Mouse (Mus musculus) thymus, postnatal 0 days (tissue): Measurements from ENCODE around the gene Pcbp1. TPM values are rescaled to one million over a fixed set of nuclear protein-coding genes. Genes with fewer than 3 reads are reported as not detected.
A peak's percentile ranks its signal among the peaks of the same experiment; 100 is the strongest.

Experiments
- DNase-seq: peaks from one replicate; pipeline ENCODE4 v3.0.0-alpha.2; 2015; ENCODE audit warnings: low spot score
- polyA plus RNA-seq: library from polyadenylated mRNA; unstranded; fragments of >200 nt; fragmentation: Nextera tagmentation; extraction: Ambion mirVana; gene quantifications from 2 replicates; pipeline ENCODE4 v1.2.1, GENCODE M21; 2015

Pcbp1 gene
- polyA plus RNA-seq, 1 experiment from 2014 or later, result 466 TPM

DNA sequence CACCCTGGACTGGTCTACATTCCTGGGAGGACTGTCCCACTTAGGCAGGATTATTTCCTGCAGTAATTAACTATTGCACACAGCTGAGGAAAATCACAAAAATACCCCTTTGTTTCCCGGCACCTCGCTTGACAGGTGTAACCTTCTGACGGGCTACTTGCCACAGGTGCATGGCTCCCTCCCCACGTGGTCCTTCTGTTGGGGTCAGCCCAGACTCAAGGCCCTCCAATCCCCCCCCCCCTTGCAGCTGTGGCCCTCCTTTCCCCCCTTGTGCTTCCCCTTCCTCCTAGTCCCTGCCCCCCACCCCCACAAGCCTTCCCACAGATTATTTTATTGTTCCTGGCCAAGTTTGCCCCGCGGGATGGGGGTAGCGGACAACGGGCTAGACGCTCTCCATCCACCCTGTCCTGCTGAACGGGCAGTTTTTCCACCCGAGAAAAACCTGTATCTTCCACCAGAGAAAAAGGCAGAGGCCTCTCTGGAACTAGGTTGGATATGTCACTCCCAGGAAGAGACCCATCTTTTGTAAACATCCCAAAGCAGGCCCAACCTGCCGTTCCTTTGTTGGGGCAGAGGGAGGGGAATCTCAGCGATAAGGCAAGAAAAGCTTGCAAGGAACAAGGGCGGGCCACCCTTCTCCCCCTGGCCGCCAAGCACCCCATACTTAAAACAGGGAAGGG, 2.2 kb downstream of the Pcbp1 start:
- peak; percentile 10 for DNase-seq

DNA sequence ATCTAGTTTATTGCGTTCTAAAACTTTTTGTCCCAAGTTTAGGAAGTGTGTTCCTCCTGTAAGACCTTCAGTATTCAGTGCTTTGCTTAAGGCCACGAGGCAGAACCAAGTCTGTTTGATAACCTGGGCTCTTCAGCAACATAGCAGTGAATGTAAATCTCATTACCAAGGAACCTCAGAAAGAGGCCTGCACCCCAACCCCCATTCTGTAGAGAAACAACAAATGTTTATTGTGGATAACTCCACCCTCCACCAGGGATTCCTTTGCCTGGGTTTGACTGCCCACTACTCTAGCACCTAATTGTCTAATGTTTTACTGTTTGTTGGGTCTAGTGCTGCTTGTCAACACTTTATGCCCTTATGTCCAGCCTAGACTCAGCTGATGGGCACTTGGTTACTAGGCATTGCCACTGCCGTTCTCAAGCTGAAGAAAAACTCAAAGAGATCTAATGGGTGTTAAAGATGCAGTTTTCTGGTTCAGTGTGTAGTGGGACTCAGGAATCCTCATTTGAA, 2.8 kb downstream of the Pcbp1 start:
- DNase-seq, result peak; percentile 8

DNA sequence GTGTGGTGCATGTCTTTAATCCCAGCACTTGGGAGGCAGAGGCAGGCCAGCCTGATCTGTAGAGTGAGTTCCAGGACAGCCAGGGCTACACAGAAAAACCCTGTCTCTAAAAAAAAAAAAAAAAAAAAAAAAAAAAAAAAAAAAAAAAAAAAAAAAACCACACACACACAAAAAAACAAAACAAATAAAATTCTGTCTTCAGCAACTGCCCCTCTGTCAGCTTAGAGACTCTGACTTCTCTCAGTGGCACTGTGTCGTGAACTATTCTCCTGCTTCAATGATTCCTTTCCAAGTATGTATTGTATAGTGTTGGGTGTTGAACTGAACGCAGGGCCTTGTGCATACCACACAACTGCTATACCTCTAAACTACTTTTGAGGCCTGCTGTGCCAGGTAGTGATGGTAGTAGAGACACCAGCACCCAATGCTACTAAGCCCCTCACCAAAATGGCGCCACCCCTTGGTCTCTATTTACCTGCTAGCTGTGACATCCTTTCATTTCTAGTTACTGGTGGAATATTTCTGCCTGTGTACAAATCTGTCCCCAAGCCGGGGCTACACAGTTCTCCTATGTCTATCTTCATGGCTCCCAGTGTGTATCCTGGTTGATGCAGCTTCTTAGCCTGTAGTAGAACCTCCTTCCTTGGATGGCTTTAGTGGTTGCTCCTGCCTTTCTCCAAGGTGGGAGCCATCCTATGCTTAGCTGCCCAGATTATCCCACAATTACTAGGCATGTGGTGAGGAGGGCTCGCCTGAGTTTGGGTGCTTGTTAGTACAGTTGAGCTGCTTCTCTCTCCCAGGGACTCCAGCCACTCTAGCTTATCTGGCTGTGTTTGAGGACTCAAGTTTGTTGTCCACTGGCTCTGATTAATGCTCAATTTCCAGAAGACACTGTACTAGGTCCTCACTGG, 3.9 kb downstream of the Pcbp1 start:
- peak; percentile 20 for DNase-seq

DNA sequence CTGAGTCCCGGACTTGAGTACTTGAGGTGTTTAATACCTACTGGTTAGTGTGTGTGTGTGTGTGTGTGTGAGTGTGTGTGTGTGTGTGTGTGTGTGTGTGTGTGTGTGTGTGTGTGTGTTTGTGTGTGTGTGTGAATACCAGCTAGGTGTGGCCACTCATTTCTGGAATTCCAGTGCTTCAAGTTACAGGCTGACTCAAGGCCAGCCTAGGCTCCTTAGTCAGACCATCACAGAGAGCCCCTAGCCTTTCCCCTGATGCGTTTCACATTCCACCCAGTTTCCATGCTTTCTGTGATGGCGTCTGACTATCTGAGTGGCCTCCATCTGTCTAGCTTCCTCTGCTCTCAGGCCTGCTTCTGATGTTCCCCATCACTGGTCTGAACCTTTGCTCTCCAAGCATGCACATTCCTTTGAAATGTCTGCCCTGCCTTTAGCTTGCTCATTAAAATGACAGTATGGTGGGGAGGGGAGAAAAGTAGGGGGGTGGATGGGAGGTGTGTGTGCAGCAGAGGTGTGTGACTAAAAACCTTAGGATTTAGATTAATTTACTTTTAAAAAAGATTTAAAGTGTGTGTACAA, 6.3 kb downstream of the Pcbp1 start:
- no peak for DNase-seq

DNA sequence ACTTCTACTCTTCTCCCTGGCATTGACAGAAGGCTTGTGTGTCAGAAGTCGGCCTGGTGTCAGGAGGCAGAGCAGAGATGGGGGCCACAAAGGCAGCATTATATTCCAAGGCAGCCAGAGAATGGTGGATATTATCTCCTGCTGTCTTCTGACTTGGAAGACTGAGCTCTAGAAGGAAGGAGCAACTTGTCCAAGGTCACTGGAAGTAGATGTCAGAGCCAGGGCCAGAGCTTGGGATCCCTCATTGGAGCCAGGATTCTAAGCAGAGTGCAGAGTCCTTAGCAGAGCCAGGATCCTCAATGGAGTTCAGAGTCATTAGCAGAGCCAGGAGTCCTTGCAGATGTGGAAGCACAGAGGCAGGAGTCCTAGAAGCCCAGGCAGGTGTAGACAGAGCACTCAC, 10.1 kb downstream of the Pcbp1 start:
- DNase-seq, result no peak

DNA sequence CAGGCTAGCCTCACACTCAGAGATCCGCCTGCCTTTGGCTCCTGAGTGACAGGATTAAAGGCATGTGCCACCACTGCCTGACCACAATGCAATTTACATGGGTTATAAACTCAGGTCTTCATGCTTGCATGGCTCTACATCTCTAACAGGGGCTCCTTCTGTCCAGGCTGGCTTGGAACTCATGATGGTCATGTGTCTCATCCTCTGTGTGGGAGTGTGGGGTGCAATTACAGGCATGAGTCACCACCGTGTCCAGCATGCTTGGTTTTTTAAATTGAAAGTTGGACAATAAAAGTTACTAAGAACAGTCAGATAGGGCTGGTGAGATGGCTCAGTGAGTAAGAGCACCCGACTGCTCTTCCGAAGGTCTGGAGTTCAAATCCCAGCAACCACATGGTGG, 12.8 kb downstream of the Pcbp1 start:
- DNase-seq, result no peak

DNA sequence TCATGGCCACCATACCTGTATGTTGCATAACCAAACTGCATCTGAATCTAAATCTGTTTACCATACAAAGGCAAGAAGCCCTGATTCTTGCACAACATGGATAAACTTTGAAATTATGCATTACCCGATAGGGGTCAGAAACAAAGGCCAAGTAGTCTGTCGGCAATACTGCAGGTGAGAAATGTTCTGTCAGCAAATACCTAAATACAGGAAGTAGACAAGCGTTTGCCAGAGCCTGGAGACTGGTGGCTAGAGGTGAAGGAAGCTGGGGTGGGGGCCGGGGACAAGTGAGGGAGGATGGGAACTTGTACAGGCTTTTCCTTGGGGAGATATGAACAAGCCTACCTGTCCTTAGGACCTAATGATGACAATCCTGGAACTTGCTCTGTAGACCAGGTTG, 15.1 kb downstream of the Pcbp1 start:
- no peak for DNase-seq

DNA sequence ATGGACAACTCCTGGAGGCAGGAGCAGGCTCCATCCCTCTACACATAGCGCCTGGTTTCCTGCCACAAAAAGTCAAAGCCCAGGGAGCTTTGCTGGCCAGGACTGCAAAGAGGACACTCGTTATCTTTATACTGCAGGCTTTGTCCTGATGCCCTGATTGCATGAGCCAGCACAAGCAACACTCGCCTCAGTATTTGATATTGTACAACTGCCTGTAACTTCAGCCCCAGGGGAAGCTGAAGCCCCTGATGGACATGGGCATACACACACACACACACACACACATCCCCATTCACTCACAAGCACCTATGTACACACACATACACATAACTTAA, 16.3 kb downstream of the Pcbp1 start:
- DNase-seq, result no peak

DNA sequence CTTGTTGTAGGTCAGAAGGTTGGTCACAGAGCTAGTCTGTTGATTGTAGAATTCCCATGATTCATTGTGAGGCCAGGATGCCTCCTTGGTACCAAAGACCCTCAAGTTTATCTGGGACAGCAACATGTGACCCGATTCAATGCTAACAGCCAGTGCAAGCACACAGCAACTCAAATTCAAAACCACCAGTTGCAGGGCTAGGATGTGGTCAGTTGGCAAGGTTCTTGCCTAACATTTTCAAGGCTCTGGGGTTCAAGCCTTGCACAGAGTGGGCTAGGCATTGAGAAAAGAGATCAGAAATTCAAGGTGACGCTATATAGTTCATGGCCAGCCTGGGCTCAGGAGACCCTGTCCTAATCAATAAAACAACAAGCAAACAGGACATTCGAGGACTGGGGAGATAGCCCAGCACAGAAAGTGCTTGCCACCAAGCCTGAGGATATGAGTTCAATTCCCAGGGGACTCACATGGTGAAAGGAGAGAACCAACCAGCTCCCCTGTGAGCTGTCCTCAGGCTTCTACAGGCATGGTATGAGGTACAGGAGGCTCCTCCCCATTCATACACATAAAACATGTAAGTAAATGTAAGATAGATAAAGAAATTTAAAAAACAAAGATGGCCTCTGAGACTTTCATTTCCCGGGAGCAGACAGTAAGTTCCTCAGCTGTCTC, 16.8 kb downstream of the Pcbp1 start:
- DNase-seq, result no peak

DNA sequence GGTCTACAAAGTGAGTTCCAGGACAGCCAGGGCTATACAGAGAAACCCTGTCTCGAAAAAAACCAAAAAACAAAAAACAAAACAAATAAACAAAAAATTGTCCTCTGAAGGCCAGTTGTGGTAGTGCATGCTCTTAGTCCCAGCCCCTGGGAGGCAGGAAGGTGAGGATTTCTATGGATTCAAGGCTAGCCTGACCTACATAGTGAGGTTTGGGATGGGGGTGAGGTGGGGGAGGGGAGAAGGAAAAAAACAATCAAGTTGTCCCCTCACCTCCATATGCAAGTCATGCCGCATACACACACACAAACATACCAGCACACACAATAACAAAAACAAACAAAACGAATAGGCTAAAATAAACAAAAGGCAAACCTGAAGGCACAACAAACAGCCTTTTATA, 17.4 kb downstream of the Pcbp1 start:
- DNase-seq, result no peak

DNA sequence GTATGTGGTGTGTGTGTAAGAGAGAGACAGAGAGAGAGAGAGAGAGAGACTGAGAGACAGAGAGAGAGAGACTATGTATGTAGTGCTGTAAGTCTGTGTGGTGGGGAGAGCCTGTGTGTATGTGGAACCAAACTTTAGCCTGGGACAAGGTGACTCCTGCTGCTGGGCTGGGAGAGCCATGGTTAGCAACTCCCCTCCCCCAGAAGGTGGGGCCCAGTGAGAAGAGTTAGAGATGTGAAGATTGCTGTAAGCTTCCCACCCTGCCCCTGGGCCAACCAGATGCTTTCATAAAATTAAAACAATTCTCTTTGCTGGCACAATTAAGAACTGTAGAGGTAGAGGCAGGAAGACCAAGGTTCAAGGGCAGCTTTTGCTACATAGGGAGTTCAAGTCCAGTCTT, 19.0 kb downstream of the Pcbp1 start:
- no peak for DNase-seq

DNA sequence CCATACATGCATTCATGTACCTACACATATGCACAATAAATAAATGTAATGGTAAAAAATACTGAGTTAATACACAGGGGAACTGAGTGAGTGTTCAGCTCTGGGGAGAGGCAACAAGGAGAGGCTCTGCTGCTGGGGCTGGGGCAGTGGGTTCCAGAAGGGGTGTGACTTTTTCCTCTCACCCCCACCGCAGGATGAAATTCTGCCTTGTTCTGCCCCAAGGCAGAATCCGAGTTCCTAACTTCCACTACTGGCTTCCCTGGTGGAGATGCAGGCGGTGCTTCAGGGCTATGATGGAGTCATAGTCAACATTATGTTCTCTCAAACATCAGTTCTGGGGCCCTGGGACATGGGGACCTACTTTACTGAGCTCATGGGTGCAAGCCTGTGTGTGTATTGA, 19.8 kb downstream of the Pcbp1 start:
- no peak for DNase-seq

DNA sequence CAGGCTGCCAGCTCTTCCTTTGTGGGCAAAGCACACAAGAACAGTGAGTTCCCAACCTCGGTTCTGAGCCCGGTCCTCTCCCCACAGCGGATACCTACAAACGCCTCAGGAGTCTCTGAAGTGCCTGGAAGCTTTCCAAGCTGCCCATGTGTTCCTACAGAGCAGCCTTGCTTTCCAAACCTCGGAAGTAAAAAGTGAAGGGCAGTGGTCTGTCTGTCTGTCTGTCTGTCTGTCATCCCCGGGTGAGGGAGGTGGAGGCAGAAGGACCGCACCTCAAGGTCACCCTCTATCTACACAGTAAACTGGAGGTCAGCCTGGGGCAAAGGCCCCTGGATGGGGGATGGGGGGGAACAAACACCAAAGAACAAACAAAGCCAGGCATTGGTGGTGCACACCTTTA, 20.4 kb downstream of the Pcbp1 start:
- DNase-seq, result no peak

DNA sequence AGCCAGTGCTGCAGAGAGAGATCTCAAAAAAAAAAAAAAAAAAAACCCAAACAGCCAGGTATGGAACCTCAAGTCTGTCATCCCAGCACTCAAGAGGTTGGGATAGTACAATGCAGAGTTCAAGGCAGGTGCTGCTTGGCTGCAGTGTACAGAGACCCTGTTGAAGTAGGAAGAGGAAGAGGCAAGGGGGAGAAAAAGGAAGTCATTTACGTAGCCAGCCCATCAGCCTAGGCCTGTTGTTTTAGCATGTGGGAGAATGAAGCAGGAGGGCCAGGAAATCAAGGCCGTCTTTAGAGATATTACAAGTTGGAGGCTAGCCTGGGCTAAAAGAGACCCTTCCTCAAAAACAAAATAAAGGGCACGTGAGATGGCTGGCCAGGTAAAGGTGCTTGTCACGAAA, 22.6 kb downstream of the Pcbp1 start:
- no peak for DNase-seq

DNA sequence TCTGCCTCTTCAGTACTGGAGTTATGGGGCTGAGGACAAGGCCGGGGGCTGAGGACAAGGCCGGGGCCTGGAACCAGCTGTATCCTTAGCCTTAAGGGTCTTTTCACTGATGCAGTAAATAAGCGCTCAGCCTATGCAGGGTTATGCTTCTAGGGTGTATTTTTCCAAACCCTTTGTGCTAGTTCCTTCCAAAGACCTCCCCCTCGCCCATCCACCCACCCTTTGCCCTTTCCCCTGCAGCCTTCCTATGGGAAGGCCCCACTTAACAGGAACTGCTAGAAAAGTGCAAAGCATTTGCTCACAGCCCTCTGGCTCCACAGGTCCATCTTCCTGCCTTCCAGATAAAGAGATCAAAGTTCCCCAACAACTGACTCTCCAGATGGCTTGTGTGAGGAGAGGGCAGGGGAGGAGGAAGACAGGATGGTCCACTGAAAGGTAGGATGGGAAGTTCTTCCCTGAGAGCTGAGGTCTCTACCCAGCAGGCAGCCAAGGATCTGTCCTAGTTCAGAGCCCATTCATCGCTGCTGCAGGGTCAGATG, 26.5 kb downstream of the Pcbp1 start:
- DNase-seq, result no peak

DNA sequence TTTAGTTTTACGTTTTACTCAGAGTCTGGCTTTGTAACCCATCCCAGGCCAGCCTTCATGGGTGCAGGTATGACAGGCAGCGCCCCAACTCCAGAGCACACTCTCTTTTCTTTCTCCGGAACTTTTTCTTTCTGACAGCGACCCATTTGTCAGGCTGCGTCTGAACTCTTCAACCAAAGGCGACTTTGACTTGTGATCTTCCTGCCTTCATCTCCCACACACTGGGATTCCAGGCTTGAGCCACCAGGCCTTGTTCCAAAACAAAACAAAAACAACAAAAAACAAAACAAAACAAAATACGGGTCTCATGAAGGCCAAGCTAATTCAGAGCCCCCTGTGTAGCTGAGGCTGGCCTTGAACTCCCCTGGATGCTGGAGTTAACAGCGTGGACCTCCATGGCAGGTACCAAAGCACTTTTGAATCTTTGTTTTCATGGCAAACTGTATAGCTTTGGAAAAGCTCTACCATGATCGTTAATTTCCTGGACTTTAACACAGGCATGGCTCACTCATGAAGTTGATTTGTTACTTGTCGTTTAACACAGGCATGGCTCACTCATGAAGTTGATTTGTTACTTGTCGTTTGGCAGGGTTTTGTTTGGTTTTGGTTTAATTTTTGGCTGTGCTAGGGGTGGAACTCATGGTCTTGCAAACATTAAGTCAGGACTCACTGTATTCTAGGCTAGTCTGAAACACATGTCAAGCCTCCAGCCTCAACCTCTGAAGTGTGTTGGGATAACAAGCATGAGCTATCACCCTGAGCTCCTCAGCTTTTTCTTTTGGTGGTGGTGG, 28.0 kb downstream of the Pcbp1 start:
- DNase-seq, result no peak

DNA sequence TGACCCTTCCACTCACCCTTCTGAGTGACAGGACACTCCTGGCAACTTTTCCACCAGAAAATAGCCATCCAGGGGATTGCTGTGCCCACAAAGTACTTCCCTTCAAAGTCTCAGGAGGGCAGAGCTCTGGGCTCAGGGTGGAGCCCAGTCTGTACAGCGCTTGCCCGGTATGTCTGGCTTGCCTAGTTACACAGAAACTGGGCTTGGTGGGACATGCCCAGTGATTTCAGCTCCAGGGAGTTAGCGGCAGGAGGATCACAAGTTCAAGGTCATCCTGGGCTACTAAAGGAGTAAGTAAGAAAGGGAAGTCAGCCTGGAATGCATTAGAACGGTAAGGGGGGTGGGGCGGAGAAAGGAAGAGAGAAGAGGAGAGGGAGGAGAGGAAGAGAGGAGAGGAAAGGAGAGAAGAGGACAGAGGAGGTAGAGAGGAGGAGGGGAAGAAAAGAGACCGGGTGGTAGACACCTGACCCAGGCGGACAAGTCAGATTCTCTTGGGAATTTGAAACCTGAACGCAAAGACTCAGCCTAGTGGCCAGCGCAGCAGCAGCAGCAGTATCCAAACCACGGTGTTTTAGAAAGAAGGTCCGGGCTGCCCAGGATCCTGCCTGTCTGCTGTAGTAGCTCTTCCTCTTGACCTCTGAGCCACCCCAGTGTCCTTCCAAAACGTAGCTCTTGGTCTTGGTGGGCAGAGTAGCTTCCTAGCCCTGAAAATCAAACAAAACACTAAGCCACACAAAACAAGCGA, 28.9 kb downstream of the Pcbp1 start:
- DNase-seq, result peak; percentile 22

DNA sequence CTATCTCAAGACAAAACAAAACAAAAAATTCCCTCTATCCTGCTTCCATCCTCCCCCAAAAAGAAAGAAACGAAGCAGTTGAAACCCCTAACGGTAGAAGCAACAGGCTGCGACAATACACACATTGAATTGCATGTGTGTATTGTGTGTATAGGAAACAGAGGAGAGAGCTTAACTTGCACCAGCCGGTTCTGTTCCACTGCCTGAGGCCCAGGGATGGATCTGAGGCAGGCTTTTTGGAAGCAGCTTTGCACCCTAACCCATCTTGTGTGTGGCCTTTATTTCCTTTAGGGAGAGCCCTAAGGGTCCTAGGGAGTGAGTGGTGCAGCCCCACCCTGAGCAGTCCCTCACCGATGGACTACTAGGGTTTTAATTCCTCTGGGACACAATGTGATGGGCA, 29.5 kb downstream of the Pcbp1 start:
- DNase-seq, result no peak

DNA sequence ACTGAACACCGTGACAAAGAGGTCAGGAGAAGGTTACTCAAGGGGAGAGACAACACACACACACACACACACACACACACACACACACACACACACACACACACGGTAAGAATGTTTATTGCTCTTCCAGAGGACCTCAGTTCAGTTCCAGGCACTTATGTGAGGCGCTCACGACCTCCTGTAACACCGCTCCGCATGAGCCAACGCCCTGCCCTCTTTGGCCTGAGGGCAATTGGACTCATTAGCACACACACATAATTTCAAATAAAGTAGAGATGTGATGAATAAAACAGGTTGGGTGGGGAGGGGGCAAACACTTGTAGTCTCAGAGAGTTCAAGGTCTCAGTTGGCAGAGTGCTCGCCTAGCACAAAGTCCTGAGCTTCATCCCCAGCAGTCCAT, 30.0 kb downstream of the Pcbp1 start:
- DNase-seq, result no peak

DNA sequence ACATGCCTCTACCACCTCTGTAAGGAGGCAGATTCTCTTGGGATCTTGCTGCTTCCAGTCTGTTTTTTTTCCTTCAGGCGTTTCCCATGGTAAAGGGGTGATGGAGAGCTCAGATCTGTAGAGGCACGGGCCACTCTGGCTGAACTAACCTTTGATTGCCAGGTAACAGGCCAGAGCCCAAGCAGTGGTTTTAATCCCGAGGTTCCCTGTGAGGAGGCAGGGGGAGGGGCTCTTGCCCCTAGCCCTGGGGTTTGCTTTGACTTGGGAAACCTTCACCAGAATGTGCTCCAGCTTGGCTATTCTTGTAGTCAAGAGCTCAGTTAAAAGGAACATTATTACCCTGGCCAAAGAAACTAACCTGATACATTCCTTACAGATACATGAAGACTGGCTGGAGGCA, 30.5 kb downstream of the Pcbp1 start:
- no peak for DNase-seq
